Comparison of ENCODE assay signal across 10 mouse cellular contexts in the genomic region with DNA sequence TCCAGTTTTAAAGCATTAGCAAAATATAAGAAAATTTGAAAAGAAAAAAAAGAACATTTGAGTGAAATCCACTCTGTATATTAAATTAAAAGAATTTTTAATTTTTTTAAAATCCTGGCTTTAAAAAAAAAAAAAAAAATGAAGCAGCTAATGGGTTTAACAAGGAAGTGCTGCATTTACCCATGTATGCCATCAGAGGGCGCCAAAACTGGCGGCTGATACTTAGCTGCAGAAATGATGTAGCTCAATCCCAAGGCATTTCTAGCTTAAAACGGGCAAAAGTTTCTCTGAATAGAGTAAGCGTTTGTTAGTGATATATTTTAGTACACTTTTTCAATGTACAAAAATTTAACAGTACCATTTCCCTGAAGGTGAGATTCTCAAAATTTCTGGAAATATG.
DNase-seq lines count a peak whose midpoint lies in the region; ATAC-seq lines count a peak whose summit lies in the region.
"Had no signal": no experiment of that assay in that cellular context is flagged by ENCODE, and none has a peak within 500 bp of the region (broad histone marks: within the 10 kb centered on the region; RNA-seq: fewer than 3 reads in every experiment).

No protein-coding gene starts in this region.

- no peaks in the 10 kb centered on the region for H3K36me3 ChIP-seq in heart, embryonic 11.5 days (ENCODE audit: control insufficient read depth, insufficient read depth, low read length)
- H3K36me3 ChIP-seq in hindbrain, embryonic 16.5 days (ENCODE audit: control insufficient read depth, insufficient read depth, low read length) = no peaks in the 10 kb centered on the region
- H3K36me3 ChIP-seq: embryonic facial prominence, embryonic 15.5 days had no signal

- 11% methylated on average over 4 of the region's 4 CpGs for WGBS in heart, embryonic 11.5 days (ENCODE audit: insufficient replicate concordance)
- 16% methylated on average over 4 of the region's 4 CpGs for WGBS in hindbrain, embryonic 16.5 days

- no peak for ATAC-seq in heart, embryonic 11.5 days (replicated peaks; ENCODE audit: insufficient number of reproducible peaks, low FRiP score, low TSS enrichment)
- no peak for ATAC-seq in hindbrain, embryonic 16.5 days

- H3K27ac ChIP-seq in heart, embryonic 11.5 days (ENCODE audit: low read depth, low read length) = no peak overlapping the region
- H3K27ac ChIP-seq in hindbrain, embryonic 16.5 days (ENCODE audit: low read depth, low read length) = no peak overlapping the region
- H3K27ac ChIP-seq: embryonic facial prominence, embryonic 15.5 days; macrophage had no signal

- no peak overlapping the region for H3K4me2 ChIP-seq in heart, embryonic 11.5 days
- H3K4me2 ChIP-seq in hindbrain, embryonic 16.5 days (ENCODE audit: low read length) = no peak overlapping the region
- H3K4me2 ChIP-seq: embryonic facial prominence, embryonic 15.5 days had no signal

- H3K4me1 ChIP-seq in heart, embryonic 11.5 days (ENCODE audit: control insufficient read depth, insufficient read depth, low read length) = no peaks in the 10 kb centered on the region
- no peaks in the 10 kb centered on the region for H3K4me1 ChIP-seq in hindbrain, embryonic 16.5 days (ENCODE audit: control insufficient read depth, insufficient read depth, low read depth, low read length)
- H3K4me1 ChIP-seq: embryonic facial prominence, embryonic 15.5 days had no signal

- no peaks in the 10 kb centered on the region for H3K27me3 ChIP-seq in heart, embryonic 11.5 days (ENCODE audit: control insufficient read depth, insufficient read depth, low read length)
- H3K27me3 ChIP-seq in hindbrain, embryonic 16.5 days (replicated peaks; ENCODE audit: control insufficient read depth, insufficient read depth, low read length) = no peaks in the 10 kb centered on the region
- H3K27me3 ChIP-seq: embryonic facial prominence, embryonic 15.5 days had no signal

- H3K9ac ChIP-seq in heart, embryonic 11.5 days (ENCODE audit: low read depth, low read length) = no peak overlapping the region
- H3K9ac ChIP-seq in hindbrain, embryonic 16.5 days (ENCODE audit: low read depth, low read length) = no peak overlapping the region
- H3K9ac ChIP-seq: embryonic facial prominence, embryonic 15.5 days had no signal

- peak; percentile 77 for DNase-seq in heart, adult 11 months
- peak; percentile 23 for DNase-seq in right cerebral cortex, adult 18-20 months
- no peak for DNase-seq in right cerebral cortex, postnatal 36 days (ENCODE audit: low spot score in 2 of 2)
- DNase-seq in cerebellum, postnatal 14 days = peak; percentile 44 to 49
- peak; percentile 42 to 61 for DNase-seq in left cerebral cortex, postnatal 14 days (ENCODE audit: low spot score in 2 of 2)
- DNase-seq in right cerebral cortex, postnatal 4 days = peak; percentile 31

- no peak overlapping the region for H3K4me3 ChIP-seq in heart, embryonic 11.5 days (ENCODE audit: low read depth, low read length)
- H3K4me3 ChIP-seq in hindbrain, embryonic 16.5 days (ENCODE audit: low read length) = no peak overlapping the region
- H3K4me3 ChIP-seq: embryonic facial prominence, embryonic 15.5 days had no signal

- H3K9me3 ChIP-seq in heart, embryonic 11.5 days (replicated peaks; ENCODE audit: control insufficient read depth, low read length) = no peaks in the 10 kb centered on the region
- H3K9me3 ChIP-seq in hindbrain, embryonic 16.5 days (ENCODE audit: control insufficient read depth, low read length) = no peaks in the 10 kb centered on the region
- H3K9me3 ChIP-seq: embryonic facial prominence, embryonic 15.5 days had no signal

- intact Hi-C loops in left cerebral cortex, postnatal 14 days (cut with DNase I) = no loop called here

Comparison
In these comparisons a context has a peak if more than half of its experiments do, and no peak if none do; other contexts are left out.
1. DNase-seq: peak in heart, adult 11 months (single experiment), right cerebral cortex, adult 18-20 months (single experiment), cerebellum, postnatal 14 days (2 of 2), left cerebral cortex, postnatal 14 days (2 of 2) and right cerebral cortex, postnatal 4 days (single experiment); none in right cerebral cortex, postnatal 36 days (0 of 2).